Mouse (Mus musculus): ENCODE data around the gene Gm9999.
"Not testable (repeated sequence)": the region's sequence is repeated elsewhere in the genome, so short reads cannot be mapped to it uniquely, and the experiment has no call there.

The Gm9999 gene

DNA sequence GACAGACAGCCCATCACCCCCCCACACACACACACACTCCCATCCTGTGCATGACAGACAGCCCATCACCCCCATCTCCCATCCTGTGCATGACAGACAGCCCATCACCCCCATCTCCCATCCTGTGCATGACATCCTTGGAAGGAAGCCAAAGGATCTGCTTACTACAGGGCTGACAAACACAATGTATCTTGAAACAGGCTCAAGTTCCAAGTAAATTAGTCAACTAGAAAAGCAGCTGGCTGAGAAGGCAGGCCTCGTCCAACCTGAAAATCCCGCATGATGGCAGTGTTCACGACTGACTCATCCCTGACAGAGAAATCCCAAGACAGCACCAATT, 17.2 kb downstream of the Gm9999 start:
- no peak for DNase-seq

DNA sequence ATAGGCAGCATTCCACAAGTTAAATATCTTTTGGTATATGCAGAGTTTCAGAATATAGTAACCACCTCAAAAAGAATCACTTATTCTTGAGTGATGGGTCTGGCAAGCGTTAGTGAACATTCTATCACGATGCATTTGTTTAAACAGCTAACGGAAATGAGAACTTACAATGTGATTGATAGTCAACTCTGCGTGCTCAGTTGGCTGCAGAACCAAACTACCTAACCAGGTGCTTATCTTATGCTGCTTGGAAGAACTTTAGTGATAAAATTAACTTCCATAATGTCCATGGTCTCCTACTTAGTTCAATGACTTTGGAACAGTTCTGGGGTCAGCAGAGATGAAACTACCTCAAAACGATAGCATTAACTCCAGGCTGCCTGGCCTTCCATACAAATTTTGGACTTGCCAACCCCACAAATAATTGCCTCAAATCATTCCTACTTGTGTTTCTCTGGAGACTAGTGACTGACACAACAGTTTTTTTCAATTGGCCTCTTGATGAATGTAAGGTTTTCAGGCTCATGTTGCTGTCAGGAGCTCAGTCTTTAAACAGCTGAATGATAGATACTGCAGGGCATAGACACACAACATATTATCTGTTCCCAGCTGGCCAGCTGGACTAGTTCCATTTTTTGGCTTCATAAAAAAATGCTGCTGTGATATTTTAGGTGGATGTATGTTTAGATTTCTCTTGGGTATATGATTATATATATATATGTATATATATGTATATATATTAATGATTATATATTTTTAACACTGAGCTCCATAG, 17.9 kb downstream of the Gm9999 start:
- DNase-seq, result no peak

DNA sequence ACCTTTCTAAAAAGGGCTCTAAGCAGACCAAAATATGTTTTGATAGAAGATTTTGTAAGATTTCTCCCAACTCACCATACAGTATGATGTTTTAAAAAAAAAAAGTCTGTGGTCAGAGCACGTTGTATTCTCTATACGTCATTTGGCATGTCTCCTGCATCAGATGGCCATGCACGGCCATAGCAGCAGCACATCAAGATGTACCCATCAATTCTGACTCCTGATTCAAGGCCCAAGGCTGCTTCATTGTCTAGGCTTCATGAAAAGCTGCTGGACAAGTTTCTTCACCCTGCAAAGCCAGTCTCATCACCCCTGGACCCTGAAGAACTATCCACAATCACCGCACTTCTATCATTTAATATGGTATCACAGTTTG, 18.5 kb downstream of the Gm9999 start:
- DNase-seq, result no peak

DNA sequence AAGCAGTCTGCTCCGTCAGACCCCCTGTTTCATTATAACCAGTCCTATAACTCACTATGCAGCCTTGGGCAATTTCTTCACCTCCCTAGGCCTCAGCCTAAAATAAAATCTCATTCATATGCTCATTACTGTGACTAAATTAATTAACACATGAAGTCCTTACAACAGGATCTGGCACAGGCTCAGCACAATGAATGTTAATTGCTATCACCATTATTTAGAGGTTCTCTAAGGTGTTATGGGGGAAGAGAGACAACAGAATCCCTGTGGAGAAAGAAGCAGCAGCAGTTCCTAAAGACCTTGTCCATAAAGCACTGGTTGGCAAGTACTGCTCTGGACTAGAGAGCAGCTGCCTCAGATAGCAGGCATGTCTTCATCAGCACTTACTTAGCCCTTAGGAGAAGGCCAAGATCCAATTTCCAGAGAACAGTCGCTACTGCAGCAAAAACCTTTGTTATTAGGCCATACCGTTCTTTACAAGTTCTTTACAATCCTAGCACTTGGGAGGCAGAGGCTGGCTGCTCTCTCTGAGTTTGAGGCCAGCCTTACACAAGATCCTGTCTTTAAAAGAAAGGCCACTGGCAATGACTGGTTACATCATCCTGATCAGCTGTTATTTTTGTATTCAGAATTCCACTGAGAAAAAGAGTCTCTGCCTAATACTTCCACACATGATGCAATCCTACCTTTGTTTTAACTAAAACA, 20.2 kb downstream of the Gm9999 start:
- no peak for DNase-seq

DNA sequence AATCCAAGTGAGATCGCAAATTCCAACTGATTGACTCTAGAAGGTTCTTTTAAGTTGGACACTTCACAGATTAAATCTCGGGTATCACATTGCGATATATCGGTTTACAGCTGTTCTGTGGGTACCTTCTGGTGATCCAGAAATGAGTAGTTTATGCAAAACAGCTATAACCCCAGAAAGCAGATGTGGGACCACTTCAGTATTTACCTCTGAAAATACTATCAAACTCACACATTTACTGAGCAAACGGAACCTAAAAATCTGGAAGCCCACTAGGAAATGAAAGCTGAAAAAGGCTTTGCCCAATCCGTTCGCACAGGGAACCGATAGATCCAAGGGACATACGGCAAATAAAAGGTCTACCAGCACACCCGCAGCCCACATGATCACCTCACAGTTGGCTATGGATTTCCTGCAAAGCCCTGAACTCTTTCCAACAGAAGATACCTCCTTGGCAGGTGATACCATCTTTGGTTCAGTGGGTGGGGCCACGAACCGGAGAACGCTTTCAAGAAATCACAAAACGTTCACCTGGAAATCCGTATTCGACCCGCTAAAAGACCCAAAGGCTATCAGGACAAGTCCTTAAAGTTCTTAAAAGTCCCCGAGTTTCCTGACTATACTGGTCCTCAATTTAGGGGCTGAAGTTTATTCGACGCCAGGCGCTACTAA, 23.9 kb downstream of the Gm9999 start:
- peak; percentile 73 for DNase-seq

DNA sequence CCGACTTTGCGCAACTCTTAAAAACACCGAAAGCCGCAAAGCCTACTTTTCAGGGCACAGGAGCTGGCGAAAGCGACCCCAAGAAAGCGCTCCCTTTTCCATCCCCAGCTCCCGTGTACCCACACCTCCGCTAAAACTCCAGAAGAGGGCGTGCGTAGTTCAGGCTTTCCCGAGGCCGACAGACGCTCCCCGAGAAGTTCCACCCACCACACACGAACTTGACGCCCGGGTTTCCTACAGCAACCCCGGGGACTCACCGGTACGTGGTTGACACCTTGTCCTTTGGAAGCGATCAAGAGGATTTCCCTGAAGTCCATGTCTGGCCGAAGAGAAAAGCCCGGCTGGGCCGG, 24.4 kb downstream of the Gm9999 start:
- no peak for DNase-seq

DNA sequence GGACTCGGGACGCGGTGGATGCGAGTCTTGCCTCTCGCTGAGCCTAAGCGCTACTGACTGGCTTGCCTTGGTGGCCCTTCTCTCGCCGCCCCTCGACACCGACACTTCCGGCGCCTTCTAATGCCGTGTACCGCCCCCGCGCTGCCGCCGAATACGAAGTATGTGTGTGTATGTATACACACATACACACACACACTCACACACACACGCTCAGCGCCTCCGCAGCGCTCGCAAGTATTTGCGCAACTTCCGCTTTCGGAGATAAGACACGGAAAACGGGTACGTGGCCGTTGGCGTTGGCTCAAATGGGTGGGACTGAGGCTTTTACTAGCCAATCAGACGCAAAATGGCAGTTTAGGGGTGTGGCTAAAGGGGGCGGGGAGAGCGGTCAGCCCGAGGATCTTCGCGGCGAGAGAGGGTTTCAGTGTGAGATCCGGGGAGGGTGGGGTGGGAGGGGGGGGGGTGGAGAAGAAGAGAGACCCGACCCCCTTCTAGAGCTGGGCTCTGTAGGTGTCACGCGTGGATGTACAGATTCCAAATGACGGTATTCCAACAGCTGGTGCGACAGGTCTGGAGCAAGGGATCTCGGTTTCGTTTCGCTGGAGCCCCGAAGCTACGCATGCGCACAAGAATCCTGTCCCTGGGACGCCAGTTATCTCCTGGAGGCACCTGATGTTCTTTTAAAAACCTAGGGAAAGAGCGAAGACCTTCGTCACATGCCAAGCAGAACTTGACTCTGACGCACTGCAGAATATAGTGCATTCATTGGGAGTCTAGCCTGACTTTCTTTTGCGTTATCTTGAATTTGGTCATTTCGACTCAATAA, 25.0 kb downstream of the Gm9999 start, which contains the start of gene Spty2d1:
Spty2d1 (minus strand) TSS at position 244 of the 826 bp plus-strand sequence.
- DNase-seq, result peak; percentile 99

DNA sequence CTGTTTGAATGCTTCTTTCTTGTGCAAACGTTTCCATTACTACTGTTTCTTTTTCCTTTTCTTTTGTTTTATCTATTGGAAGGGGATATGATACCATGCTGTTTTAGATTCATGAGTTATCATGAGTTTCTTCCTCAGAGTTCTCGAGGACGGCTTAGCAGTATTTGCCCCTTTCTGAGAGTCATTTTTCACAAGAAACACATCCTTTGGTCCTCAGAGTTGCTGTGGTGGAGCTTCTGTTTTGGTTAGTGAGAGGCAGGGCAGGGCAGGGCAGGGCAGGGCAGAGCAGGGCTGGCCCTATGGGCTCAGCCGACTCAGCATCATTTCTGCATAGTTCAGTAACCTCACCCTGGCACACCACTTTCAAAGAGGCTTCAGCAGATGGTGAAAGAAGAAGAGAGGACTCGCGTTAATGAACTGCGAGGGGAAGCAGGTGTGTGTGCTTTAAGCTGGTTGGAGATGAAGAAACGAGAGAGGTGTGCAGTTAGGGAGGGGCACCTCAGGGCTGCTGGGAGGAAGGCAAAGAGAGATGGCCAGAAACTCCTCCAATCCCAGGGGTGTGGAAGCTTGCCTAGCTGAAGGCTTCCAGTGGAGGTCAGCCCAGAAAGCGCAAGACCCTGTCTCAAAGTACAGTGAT, 29.9 kb downstream of the Gm9999 start:
- no peak for DNase-seq

DNA sequence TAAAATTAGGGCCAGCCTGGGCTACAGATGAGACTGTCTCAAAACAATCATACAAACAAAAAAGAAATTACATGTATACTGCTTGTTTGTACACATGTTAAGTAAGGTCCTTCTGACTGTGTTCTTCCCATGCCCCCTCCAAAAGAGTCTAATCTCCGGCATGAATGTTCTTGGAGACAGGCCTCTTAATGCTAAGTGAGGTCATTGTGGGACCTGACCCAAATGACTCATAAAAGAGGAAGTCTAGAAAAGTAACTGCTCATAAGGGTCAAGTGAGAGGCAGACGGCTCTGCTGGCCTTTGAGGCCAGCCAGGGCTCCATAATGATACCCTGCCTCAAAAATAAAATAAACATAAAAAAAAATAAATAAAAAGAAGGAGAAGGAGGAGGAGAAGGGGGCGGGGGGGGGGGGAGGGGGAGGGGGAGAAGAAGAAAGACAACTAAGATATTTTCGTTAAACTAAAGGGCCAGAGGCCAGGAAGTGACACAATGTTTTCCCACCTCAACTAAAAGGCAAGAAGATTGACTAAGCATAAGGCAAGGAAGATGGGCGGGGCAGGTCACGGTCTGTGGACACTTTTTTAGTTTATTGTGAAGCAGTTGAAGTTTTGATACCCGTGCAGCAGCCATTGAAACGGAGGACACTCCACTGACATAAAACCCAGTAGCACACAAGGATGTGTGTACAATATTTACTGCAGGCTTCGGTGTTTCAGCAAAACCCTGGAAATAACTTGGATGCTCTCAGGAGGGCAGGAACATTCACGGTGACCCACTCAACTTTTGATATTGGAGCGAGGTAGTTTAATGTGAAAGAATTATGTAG, 31.4 kb downstream of the Gm9999 start:
- DNase-seq, result peak; percentile 26

DNA sequence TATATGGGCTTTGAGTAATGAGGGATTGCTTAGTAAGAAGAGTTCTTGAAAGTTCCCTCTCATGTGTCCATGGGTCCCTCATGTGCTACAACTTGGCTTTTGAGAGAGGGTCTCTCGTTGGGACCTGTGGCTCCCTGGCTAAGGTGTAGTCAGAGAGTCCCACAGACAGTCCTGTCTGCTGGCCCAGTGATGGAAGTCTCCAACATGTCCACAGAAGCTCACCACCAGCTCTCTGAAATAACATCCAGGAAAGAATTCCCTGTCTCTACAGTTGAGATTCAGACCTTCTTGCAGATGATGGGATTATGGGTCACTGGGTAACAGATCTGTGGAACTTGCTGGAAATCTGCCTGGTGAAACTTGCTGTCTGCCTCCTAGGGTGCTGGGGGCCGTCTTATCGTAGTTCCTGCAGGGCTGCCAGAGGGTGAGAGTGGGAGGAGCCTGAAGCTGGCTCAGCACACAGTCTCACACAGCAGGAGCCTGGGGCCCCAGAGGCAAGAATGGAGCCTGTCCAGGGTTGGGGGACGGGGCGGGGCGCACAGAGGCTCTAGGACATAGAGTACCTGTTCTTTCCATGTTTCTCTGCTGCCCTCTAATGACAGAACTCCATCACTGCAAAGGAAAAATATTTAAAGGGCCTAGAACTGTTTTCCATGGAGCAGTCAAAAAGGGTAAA, 32.1 kb downstream of the Gm9999 start:
- peak; percentile 90 for DNase-seq

DNA sequence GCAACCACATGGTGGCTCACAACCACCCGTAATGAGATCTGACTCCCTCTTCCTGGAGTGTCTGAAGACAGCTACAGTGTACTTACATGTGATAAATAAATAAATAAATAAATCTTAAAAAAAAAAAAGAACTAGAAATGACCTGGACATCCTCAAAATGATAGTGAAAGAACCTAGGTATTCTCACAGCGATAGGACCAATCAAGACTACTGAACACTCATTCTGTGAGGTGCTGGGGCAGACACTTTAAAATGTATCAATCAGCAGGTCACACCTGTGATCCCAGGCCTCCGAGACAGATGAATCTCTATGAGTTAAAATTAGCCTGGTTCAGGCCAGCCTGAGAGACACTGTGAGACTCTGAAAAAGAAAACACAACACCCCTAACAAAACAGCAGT, 33.2 kb downstream of the Gm9999 start:
- DNase-seq, result no peak

DNA sequence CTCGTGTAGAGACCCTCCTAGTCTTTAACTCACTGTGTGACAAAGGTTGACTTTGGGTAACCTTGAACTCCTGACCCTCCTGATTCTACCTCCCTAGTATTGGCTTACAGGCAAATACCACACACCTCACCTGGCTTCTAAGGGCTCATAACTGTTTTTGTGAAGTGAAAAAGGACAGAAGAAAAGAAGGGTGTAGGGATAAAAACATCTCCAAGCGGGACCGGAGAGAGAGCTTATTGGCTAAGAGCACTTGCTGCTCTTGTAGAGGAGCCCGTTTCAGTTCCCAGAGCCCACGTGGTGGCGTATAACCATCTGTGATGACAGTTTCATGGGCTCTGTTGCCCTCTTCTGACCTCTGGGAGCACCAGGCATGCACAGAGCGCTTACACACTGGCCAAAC, 33.8 kb downstream of the Gm9999 start:
- DNase-seq, result no peak

DNA sequence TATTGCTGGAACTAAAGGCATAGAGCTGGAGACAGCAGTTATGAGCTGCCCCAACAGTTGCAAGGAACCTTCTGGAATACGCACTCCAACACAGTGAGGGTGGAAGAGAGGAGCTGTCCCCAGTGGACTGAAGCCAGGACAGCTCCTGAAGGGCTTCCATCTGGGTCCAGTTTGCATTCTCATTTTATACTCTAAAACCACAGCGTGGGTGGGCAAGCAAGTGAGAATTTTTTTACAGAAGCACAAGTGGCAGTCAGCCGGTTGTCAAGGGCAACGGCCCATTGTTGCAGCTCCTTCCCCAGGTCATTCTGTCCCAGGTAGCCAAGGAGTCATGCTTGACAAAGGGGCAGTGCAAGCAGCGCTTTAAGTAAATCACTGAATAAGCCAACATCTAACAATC, 36.3 kb downstream of the Gm9999 start:
- peak; percentile 12 for DNase-seq

DNA sequence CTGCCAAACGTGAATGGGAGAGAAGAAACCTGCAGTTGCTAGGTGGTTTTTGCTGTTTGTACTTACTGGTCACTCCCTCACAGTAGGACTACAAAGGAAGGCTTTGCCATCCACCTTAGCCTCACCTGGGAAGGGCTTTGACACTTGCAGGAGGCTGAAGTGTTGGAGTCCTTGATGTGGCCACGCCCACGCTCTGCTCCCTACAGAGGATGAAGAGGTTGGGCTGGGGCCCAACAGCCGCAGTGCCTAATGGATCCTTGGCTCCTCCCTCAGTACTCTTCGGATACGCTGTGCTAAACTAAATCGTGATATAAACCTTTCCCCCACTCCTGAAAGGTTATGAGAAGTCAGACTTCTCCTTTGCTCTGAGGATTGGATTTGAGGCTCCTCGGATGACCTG, 37.6 kb downstream of the Gm9999 start:
- DNase-seq, result no peak

DNA sequence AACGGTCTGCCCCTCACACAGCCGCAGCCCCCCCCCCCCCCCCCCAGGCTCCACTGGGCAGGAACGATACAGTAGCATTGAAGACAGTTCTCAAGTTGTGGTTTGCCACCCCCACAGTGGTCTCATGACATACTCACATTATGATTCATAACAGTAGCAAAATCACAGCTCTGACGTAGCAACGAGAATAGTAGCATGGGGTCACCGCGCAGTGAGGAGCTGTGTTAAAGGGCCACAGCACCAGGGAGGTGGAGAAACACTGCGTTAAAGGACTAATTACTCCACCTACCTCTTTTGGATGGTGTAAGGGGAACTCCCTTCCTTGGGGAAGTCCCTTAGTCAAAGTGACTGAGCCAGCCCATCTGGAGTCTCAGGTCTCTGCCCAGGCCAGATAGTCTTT, 39.1 kb downstream of the Gm9999 start:
- no peak for DNase-seq

DNA sequence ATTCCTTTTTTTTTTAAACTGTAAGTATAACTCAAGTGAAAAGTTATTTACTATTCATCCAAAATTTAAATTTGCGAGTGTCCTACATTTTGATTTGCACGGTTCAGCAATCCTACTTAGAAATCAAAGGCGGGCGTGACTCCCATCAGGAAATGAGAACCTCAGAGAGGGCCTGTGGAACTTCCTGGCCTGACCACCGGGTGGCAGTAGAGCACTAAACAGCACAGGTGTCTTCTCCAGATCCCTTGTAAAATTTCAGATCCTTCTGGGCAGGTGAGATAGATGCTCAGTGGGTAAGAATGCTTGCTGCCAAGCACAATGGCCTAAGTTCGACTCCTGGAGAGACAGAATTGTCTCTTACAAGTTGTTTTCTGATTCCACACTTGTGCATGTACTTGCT, 40.1 kb downstream of the Gm9999 start:
- peak; percentile 81 for DNase-seq

DNA sequence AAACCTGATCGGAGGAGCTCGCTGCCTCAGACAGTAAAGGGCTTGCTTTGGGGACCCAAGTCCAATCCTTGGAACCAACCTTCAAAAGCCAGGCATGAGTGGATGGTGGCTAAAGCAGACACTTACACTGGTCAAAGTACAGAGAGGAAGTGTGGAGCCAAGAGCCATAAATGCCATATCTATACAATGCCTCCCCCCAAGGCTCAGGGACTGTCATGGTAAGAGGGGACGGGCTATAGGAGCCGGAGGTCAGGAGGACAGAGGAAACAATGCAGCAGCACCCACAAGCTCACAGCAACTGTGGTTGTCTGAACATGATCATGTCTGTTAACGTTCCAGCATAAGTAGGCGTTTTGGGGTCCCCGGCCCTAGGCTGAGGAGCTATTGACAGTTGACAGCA, 41.1 kb downstream of the Gm9999 start:
- DNase-seq, result no peak

DNA sequence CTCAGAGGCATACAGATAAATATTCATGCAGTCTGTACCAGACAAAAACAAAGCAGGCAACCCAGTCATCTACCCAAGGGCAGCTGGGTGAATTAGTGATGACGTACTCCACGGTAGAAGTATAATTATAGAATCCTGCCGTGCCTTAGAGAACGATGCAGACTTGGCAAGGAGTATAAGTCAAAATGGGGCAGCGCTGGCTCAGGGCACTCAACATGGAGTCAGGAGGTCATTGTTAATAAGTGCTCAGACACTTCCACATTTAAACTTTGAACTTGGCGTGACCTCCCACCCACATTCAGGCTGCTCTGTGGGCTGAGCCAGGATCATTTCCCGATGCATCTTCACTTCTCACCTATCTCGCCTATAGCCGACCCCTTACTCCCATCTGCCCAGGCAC, 42.0 kb downstream of the Gm9999 start:
- no peak for DNase-seq

DNA sequence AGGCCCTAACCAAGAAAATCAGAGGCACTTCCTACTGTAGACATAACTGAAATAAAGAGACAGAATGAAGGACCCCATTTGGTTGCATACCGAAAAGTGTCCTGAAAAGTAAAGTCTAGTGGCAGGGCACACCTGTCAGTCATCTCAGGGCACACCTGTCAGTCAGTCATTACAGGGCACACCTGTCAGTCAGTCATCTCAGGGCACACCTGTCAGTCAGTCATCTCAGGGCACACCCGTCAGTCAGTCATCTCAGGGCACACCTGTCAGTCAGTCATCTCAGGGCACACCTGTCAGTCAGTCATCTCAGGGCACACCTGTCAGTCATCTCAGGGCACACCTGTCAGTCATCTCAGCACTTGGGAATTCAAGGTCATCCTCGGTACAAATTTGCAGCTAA, 43.5 kb downstream of the Gm9999 start:
- not testable (repeated sequence) for DNase-seq

DNA sequence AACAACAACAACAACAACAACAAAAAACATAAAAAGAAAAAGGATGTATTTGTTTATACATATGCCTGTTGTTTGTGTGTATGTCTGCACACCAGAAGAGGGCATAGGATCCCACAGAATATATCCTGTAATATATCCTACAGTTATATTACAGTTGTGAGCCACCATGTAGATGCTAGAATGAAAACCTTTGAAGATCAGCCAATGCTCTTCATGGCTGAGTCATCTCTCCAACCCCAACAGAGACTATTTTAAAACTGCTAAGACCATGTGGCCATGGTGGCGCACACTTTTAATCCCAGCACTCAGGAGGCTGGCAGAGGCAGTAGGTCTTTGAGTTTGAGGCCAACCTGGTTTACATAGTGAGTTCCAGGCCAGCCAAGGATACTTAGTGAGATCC, 44.1 kb downstream of the Gm9999 start:
- DNase-seq, result no peak

DNA sequence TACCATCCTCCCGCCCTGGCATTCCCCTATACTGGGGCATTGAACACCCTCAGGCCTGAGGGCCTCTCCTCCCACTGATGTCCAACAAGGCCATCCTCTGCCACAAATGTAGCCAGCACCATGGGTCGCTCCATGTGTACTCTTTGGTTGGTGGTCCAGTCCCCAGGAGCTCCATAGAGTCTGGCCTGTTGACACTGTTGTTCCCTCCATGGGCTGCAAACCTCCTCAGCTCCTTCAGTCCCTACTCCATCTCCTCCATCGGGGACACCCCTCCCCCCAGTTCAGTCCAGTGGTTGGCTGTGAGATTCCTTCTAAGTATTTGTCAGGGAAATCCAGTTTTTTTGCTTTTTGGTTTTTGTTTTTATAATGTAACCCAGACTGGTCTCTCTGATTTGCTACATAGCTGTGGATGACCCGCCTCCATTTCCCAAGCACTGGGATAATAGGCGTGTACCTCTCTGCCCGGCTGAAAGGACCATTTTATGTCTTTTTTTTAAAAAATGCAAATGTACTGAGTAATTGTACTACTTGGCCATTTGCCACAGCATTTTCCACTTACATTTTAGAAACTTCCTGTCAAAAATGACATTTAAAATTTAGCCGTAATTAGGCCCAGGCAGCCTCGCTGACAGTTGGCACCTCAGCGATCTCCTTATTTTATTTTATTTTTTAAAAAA, 47.3 kb downstream of the Gm9999 start:
- DNase-seq, result no peak

Data from cerebellum, adult 9-10 months (tissue).